ENCODE assay signal across 9 mouse cellular contexts in the genomic region with DNA sequence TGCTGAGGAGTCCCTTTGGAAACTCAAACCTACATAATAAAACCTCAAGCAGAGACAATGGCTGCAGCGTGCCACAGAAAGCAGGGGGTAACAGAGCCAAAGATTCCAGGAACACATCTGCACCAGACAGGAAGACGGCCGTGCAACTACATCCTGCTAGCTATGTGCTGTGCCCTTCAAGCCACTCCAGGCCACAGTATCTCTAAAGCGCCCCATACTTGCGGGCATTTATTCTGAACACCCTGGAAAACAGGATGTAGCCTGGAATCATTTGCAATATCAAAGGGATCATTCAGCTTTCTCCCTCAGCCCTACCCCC.
DNase-seq lines count a peak whose midpoint lies in the region; ATAC-seq and TF ChIP-seq lines count a peak whose summit lies in the region.
"Had no signal": no experiment of that assay in that cellular context is flagged by ENCODE, and none has a peak within 500 bp of the region (broad histone marks: within the 10 kb centered on the region; RNA-seq: fewer than 3 reads in every experiment).

No protein-coding gene starts in this region.

- H3K4me3 ChIP-seq in heart, embryonic 13.5 days = peak overlapping the region; percentile 45
- H3K4me3 ChIP-seq in bone marrow, adult 2 months (replicated peaks; ENCODE audit: control insufficient read depth, low read depth, low read length) = peak overlapping the region; percentile 55
- H3K4me3 ChIP-seq in hindbrain, embryonic 13.5 days = peak overlapping the region; percentile 8; the same call in 1 of the 2 replicates
- peak overlapping the region; percentile 20; the same call in 1 of the 2 replicates for H3K4me3 ChIP-seq in midbrain, embryonic 12.5 days

- no peaks in the 10 kb centered on the region for H3K27me3 ChIP-seq in heart, embryonic 13.5 days (replicated peaks)
- no peaks in the 10 kb centered on the region for H3K27me3 ChIP-seq in hindbrain, embryonic 13.5 days
- H3K27me3 ChIP-seq in midbrain, embryonic 12.5 days = 0 out of 2 replicates have a peak, but pooled peaks cover 4% of the 10 kb centered on the region

- no peak for TF ChIP-seq CTCF in bone marrow, adult 2 months (IDR thresholded peaks at IDR 0.05; ENCODE audit: control insufficient read depth, insufficient read depth, low read length)

- peak overlapping the region; percentile 51 for H3K27ac ChIP-seq in heart, embryonic 13.5 days (replicated peaks)
- no peak overlapping the region for H3K27ac ChIP-seq in bone marrow, adult 2 months (ENCODE audit: control insufficient read depth, insufficient read depth, low read depth, low read length, poor library complexity)
- no peak overlapping the region for H3K27ac ChIP-seq in hindbrain, embryonic 13.5 days
- H3K27ac ChIP-seq in midbrain, embryonic 12.5 days (replicated peaks) = no peak overlapping the region

- TF ChIP-seq POLR2A in bone marrow, adult 2 months (IDR thresholded peaks at IDR 0.05; ENCODE audit: borderline replicate concordance, control insufficient read depth, low read depth, low read length) = no peak

- DNase-seq in heart, postnatal 10 days = no peak
- no peak for DNase-seq in urinary bladder, adult 18-20 months (ENCODE audit: low spot score in 2 of 2)
- no peak for DNase-seq in adrenal gland, adult (ENCODE audit: inconsistent age in 2 of 2, low spot score in 1 of 2)

- WGBS in heart, embryonic 13.5 days = 31% methylated on average over 5 of the region's 5 CpGs
- WGBS in bone marrow, adult 2 months = 14% methylated on average over 5 of the region's 5 CpGs
- 40% methylated on average over 5 of the region's 5 CpGs for WGBS in hindbrain, embryonic 13.5 days
- 25% methylated on average over 5 of the region's 5 CpGs for WGBS in midbrain, embryonic 12.5 days

- intact Hi-C loops in heart, postnatal 10 days (cut with DNase I) = loop anchor here (1.0 to 5.0 kb wide), 4 partner anchors 106 to 209 kb away; a partner anchor contains a TSS

- no peak for ATAC-seq in heart, embryonic 13.5 days (ENCODE audit: extremely low read depth, insufficient number of reproducible peaks, low FRiP score, low TSS enrichment)
- ATAC-seq in hindbrain, embryonic 13.5 days (ENCODE audit: low FRiP score) = no peak
- peak; percentile 27; the same call in 1 of the 2 replicates for ATAC-seq in midbrain, embryonic 12.5 days (ENCODE audit: low FRiP score, low read depth)
- no peak for ATAC-seq in inflammation-experienced regulatory T-cells, adult 6 months

- peak overlapping the region; percentile 64 for H3K9ac ChIP-seq in heart, embryonic 13.5 days
- 0 out of 2 replicates have a peak overlapping the region, but pooled peaks have one; percentile 35 for H3K9ac ChIP-seq in hindbrain, embryonic 13.5 days
- H3K9ac ChIP-seq in midbrain, embryonic 12.5 days (replicated peaks) = 0 out of 2 replicates have a peak overlapping the region, but pooled peaks have one; percentile 28

- no peaks in the 10 kb centered on the region for H3K9me3 ChIP-seq in heart, embryonic 13.5 days
- no peaks in the 10 kb centered on the region for H3K9me3 ChIP-seq in hindbrain, embryonic 13.5 days
- no peaks in the 10 kb centered on the region for H3K9me3 ChIP-seq in midbrain, embryonic 12.5 days
- H3K9me3 ChIP-seq: G1E had no signal

- peak overlapping the region; percentile 70 for H3K4me2 ChIP-seq in heart, embryonic 13.5 days
- peak overlapping the region; percentile 45 for H3K4me2 ChIP-seq in hindbrain, embryonic 13.5 days
- H3K4me2 ChIP-seq in midbrain, embryonic 12.5 days (replicated peaks) = peak overlapping the region; percentile 45

- no peaks in the 10 kb centered on the region for H3K36me3 ChIP-seq in heart, embryonic 13.5 days
- no peaks in the 10 kb centered on the region for H3K36me3 ChIP-seq in hindbrain, embryonic 13.5 days
- no peaks in the 10 kb centered on the region for H3K36me3 ChIP-seq in midbrain, embryonic 12.5 days
- H3K36me3 ChIP-seq: G1E had no signal

- peaks cover 23% of the 10 kb centered on the region for H3K4me1 ChIP-seq in heart, embryonic 13.5 days
- H3K4me1 ChIP-seq in bone marrow, adult 2 months (ENCODE audit: control insufficient read depth, insufficient read depth, low read length) = no peaks in the 10 kb centered on the region; the same call in 1 of the 2 replicates
- H3K4me1 ChIP-seq in hindbrain, embryonic 13.5 days (replicated peaks) = peaks cover 14% of the 10 kb centered on the region
- peaks cover 16% of the 10 kb centered on the region for H3K4me1 ChIP-seq in midbrain, embryonic 12.5 days
